Mouse (Mus musculus): Measurements from ENCODE around the gene Gdnf. TPM values are rescaled to one million over a fixed set of nuclear protein-coding genes. Genes with fewer than 3 reads are reported as not detected.

Gene Gdnf
- total and polyA plus RNA-seq, 2 experiments from 2014 or later, result 0.20 to 0.65 TPM

DNA sequence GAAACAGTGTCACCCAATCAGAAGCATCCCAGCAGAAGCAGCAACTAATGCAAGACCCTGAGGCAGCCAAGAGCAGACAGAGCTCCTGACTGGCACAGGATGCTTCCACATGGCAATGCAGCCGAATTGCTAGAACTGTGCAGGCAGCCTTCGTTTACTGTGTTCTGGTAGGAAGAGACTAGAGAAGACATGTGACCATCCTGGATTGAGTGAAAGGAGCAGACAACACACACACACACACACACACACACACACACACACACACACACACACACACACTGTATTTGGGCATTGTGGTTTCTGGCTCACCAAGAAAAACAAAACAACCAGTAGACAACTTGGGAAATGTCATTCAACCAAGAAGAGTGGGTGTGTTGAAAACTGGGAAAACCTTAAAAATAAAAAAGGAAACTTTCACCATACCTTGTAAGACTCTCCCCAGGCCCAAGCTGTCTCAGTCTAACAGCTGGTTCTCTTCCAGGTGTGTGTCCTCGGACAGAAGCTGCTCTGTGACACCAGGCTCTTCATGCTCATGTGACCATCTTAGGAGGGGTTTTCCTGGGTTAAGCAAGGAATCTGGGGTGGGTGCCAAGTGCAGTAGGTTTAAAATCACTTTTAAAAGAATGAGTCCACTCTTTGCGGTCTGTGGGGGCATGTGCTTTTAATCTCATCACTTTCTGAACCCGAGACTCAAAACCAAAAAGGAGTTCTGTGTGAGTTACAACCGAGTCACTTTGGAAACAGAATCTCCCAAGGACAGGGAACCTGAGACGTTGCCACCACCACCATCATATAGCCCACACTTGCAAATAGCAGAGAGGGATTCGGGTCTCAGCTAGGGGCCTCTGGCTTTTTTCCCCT is 27.6 kb downstream of the Gdnf start:
- 55% methylated on average over 8 of the region's 8 CpGs for WGBS
- no peak overlapping the region for H3K27ac ChIP-seq (ENCODE audit: low read depth)
- no peak for ATAC-seq (ENCODE audit: insufficient read depth, low read depth)
- TF ChIP-seq CTCF (IDR thresholded peaks at IDR 0.05; ENCODE audit: low read depth) (no peak), EP300 (IDR thresholded peaks at IDR 0.05; ENCODE audit: low read depth) (no peak)
- no peak for DNase-seq (ENCODE audit: low spot score)
- no peak overlapping the region for H3K4me2 ChIP-seq (ENCODE audit: low read depth, low read length)
- H3K4me3 ChIP-seq (ENCODE audit: low read depth, low read length), result no peak overlapping the region
- no peaks in the 10 kb centered on the region for H3K9me3 ChIP-seq (replicated peaks; ENCODE audit: control insufficient read depth, low read length)
- no peak overlapping the region for H3K9ac ChIP-seq (replicated peaks; ENCODE audit: low read depth, low read length)
- H3K36me3 ChIP-seq (replicated peaks; ENCODE audit: control insufficient read depth, insufficient read depth, low read length), result no peaks in the 10 kb centered on the region
- H3K4me1 ChIP-seq (ENCODE audit: control insufficient read depth, insufficient read depth), result no peaks in the 10 kb centered on the region
- no peaks in the 10 kb centered on the region for H3K27me3 ChIP-seq (ENCODE audit: control insufficient read depth, insufficient read depth, low read length)

DNA sequence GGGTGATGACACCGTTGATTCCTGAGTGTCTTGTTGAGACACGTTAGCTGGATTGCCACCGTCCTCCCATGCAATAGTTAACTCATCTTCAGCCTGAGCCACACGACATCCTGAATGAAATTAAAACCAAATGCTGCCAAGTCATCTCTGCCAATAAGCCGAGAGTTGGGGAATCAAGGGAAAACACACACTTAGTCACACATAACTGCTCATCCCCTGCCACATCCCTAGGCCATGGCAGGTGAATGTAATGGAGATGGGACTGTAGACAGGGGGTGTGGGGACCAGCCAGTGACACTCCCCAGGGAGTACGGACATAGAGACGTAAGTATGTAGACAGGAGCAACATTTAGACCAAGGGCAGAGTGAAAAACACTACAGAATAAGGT is 28.3 kb downstream of the Gdnf start:
- Histone ChIP-seq H3K36me3 (replicated peaks; ENCODE audit: control insufficient read depth, insufficient read depth, low read length) (no peaks in the 10 kb centered on the region), H3K9ac (replicated peaks; ENCODE audit: low read depth, low read length) (no peak overlapping the region), H3K4me3 (ENCODE audit: low read depth, low read length) (no peak overlapping the region), H3K4me2 (ENCODE audit: low read depth, low read length) (no peak overlapping the region), H3K4me1 (ENCODE audit: control insufficient read depth, insufficient read depth) (no peaks in the 10 kb centered on the region), H3K27ac (ENCODE audit: low read depth) (no peak overlapping the region), H3K9me3 (replicated peaks; ENCODE audit: control insufficient read depth, low read length) (no peaks in the 10 kb centered on the region), H3K27me3 (ENCODE audit: control insufficient read depth, insufficient read depth, low read length) (no peaks in the 10 kb centered on the region)
- ATAC-seq (ENCODE audit: insufficient read depth, low read depth) (no peak), DNase-seq (ENCODE audit: low spot score) (no peak)
- WGBS, result 63% methylated on average over 7 of the region's 7 CpGs
- no peak for TF ChIP-seq EP300 (IDR thresholded peaks at IDR 0.05; ENCODE audit: low read depth)
- no peak for TF ChIP-seq CTCF (IDR thresholded peaks at IDR 0.05; ENCODE audit: low read depth)

DNA sequence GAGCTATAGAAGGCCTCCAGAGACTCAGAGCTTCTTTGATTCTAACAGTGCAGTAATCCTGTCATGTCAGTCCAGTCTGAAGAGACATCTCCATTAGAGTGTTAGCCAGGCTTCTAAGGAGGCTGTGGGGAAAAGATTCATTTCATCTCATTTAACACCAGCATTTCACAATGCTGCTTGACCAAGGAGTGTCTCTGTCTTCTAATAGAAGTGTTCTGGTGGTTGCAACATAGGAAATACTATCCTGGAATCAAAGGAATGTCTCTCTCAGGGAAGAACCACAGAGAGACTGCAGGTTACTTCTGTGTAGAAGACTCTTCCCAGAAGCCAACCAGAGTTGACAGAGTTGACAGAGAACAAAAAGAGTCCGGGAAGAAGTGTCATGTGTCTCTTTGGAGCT is 31.0 kb downstream of the Gdnf start:
- 74% methylated on average over 1 of the region's 1 CpGs for WGBS
- no peaks in the 10 kb centered on the region for H3K27me3 ChIP-seq (ENCODE audit: control insufficient read depth, insufficient read depth, low read length)
- ATAC-seq (ENCODE audit: insufficient read depth, low read depth), result no peak

DNA sequence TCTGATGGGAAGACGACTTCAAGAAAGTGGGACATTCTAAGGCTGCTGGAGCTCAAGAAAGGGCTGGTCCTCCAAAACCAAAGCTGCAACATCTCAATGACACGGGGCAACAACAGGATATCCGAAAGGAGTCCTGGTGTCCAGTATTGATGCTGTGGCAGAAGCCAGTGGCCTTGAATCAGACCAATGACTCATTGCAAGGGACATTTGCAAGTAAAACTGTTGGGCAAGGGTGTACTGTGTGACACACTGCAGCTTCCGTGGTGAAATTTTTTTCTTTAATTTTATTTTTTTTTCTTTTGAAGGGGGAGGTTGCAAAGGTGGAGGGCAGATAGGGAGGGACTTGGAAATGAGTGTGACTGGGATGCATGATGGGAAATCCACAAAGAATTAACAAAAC is 31.8 kb downstream of the Gdnf start:
- ATAC-seq (ENCODE audit: insufficient read depth, low read depth) (no peak), DNase-seq (ENCODE audit: low spot score) (no peak)
- Histone ChIP-seq H3K4me3 (ENCODE audit: low read depth, low read length) (no peak overlapping the region), H3K9me3 (replicated peaks; ENCODE audit: control insufficient read depth, low read length) (no peaks in the 10 kb centered on the region), H3K27ac (ENCODE audit: low read depth) (no peak overlapping the region), H3K36me3 (replicated peaks; ENCODE audit: control insufficient read depth, insufficient read depth, low read length) (no peaks in the 10 kb centered on the region), H3K27me3 (ENCODE audit: control insufficient read depth, insufficient read depth, low read length) (no peaks in the 10 kb centered on the region), H3K4me1 (ENCODE audit: control insufficient read depth, insufficient read depth) (no peaks in the 10 kb centered on the region), H3K9ac (replicated peaks; ENCODE audit: low read depth, low read length) (no peak overlapping the region), H3K4me2 (ENCODE audit: low read depth, low read length) (no peak overlapping the region)
- no peak for TF ChIP-seq EP300 (IDR thresholded peaks at IDR 0.05; ENCODE audit: low read depth)
- TF ChIP-seq CTCF (IDR thresholded peaks at IDR 0.05; ENCODE audit: low read depth), result no peak
- WGBS, result 78% methylated on average over 4 of the region's 4 CpGs

More for the DNA sequence above, 31.0 kb downstream of the Gdnf start:
- H3K9ac ChIP-seq (replicated peaks; ENCODE audit: low read depth, low read length), result no peak overlapping the region
- H3K36me3 ChIP-seq (replicated peaks; ENCODE audit: control insufficient read depth, insufficient read depth, low read length), result no peaks in the 10 kb centered on the region
- H3K27ac ChIP-seq (ENCODE audit: low read depth), result no peak overlapping the region
- TF ChIP-seq EP300 (IDR thresholded peaks at IDR 0.05; ENCODE audit: low read depth), result no peak
- no peak for TF ChIP-seq CTCF (IDR thresholded peaks at IDR 0.05; ENCODE audit: low read depth)
- no peaks in the 10 kb centered on the region for H3K4me1 ChIP-seq (ENCODE audit: control insufficient read depth, insufficient read depth)
- no peak overlapping the region for H3K4me3 ChIP-seq (ENCODE audit: low read depth, low read length)
- H3K4me2 ChIP-seq (ENCODE audit: low read depth, low read length), result no peak overlapping the region
- H3K9me3 ChIP-seq (replicated peaks; ENCODE audit: control insufficient read depth, low read length), result no peaks in the 10 kb centered on the region
- no peak for DNase-seq (ENCODE audit: low spot score)

DNA sequence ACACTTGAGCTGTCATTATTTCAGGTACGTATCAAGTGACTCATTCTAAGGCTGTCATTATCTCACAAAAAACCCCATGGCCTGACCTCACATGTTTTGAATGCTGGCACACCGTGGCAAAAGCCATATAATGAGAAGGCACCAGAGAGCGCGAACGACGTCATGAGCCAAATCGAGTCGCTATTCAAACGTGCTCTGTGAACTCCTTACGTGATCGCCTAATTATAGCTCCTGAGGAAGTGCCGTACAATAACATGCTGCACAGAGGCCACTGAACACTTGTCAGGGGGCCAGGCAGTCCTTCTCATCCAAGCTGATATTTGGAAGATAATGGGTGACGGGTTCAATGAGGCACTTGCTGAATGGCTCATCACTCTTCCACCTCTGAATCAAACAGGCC is 46.8 kb downstream of the Gdnf start:
- peak; percentile 96 for ATAC-seq (ENCODE audit: insufficient read depth, low read depth)
- peak; percentile 84 for DNase-seq (ENCODE audit: low spot score)
- peaks cover 7% of the 10 kb centered on the region for H3K4me1 ChIP-seq (ENCODE audit: control insufficient read depth, insufficient read depth)
- no peaks in the 10 kb centered on the region for H3K36me3 ChIP-seq (replicated peaks; ENCODE audit: control insufficient read depth, insufficient read depth, low read length)
- H3K4me2 ChIP-seq (ENCODE audit: low read depth, low read length), result peak overlapping the region; percentile 30
- no peak for TF ChIP-seq EP300 (IDR thresholded peaks at IDR 0.05; ENCODE audit: low read depth)
- TF ChIP-seq CTCF (IDR thresholded peaks at IDR 0.05; ENCODE audit: low read depth), result no peak
- peak overlapping the region; percentile 12; the same call in 1 of the 2 replicates for H3K27ac ChIP-seq (ENCODE audit: low read depth)
- WGBS, result 26% methylated on average over 13 of the region's 13 CpGs
- no peak overlapping the region for H3K4me3 ChIP-seq (ENCODE audit: low read depth, low read length)
- no peak overlapping the region for H3K9ac ChIP-seq (replicated peaks; ENCODE audit: low read depth, low read length)
- H3K27me3 ChIP-seq (ENCODE audit: control insufficient read depth, insufficient read depth, low read length), result no peaks in the 10 kb centered on the region
- no peaks in the 10 kb centered on the region for H3K9me3 ChIP-seq (replicated peaks; ENCODE audit: control insufficient read depth, low read length)

DNA sequence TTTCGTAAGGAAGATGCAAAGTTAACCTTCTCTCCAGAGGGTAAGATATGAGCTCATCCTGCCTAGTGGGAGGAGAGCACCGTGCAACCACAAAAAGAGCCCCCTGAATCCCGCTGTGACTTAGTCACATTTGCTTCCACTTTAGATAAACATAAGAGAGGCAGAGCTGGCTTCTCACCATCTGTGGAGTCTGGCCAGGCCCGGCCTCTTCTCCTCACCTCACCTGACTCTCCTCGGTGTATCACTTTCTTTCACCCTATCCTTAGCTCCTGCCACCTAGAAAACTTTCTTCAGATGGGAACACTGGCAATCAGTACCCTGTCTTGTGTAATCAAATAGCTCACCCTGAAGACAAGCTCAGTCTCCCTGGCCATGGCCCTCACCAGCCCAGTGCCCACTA is 48.2 kb downstream of the Gdnf start:
- no peaks in the 10 kb centered on the region for H3K27me3 ChIP-seq (ENCODE audit: control insufficient read depth, insufficient read depth, low read length)
- 41% methylated on average over 5 of the region's 5 CpGs for WGBS
- DNase-seq (ENCODE audit: low spot score), result no peak
- H3K9me3 ChIP-seq (replicated peaks; ENCODE audit: control insufficient read depth, low read length), result no peaks in the 10 kb centered on the region
- no peak for ATAC-seq (ENCODE audit: insufficient read depth, low read depth)
- H3K4me2 ChIP-seq (ENCODE audit: low read depth, low read length), result no peak overlapping the region
- TF ChIP-seq CTCF (IDR thresholded peaks at IDR 0.05; ENCODE audit: low read depth), result no peak
- TF ChIP-seq EP300 (IDR thresholded peaks at IDR 0.05; ENCODE audit: low read depth), result no peak
- no peaks in the 10 kb centered on the region for H3K36me3 ChIP-seq (replicated peaks; ENCODE audit: control insufficient read depth, insufficient read depth, low read length)
- no peak overlapping the region for H3K27ac ChIP-seq (ENCODE audit: low read depth)
- H3K9ac ChIP-seq (replicated peaks; ENCODE audit: low read depth, low read length), result no peak overlapping the region
- no peak overlapping the region for H3K4me3 ChIP-seq (ENCODE audit: low read depth, low read length)
- H3K4me1 ChIP-seq (ENCODE audit: control insufficient read depth, insufficient read depth), result peaks cover 7% of the 10 kb centered on the region

Data from heart, postnatal 0 days (tissue).